Mouse (Mus musculus): ENCODE data around the gene Fgd3.

Fgd3 gene

DNA sequence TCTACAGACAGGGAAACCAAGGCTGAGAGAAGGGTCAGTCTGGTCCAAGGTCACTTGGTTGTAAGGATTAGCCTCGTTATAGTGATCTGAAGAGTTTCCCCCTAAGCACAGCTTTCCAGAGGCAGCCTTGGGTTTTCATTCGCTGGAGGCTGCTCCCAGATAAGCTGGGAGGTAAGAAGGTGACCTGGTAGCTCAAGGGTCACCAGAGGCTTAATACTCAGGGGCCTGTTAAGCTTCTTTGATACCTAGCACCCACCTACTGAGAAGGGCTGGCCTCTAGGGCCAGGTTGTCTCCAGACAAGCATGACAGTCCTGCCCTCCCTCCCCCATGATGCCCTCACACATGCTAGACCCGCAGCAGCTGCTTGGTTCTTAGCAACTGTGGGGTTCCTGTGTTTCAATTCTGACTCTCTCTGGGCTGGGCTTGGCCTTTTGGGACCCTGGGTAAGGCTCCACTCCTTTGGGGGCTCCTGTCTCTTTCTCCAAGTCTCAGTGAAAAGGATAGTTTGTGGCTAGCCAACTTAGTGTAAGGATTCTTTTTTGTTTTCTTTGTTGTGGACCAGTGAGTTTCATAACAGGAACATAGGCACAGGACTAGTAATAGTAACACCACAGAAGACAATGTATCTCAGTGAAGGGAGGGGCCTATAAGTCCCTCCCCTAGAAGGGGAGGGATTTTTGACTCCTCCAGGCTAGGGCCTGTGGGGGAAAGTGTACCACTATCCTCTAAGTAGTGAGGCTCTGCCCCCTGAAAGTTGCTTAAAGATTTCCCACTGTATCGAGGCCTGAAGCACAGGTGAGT is 69.2 kb downstream of the Fgd3 start:
- in situ Hi-C loops (cut with MboI, MseI) = no loop called here

DNA sequence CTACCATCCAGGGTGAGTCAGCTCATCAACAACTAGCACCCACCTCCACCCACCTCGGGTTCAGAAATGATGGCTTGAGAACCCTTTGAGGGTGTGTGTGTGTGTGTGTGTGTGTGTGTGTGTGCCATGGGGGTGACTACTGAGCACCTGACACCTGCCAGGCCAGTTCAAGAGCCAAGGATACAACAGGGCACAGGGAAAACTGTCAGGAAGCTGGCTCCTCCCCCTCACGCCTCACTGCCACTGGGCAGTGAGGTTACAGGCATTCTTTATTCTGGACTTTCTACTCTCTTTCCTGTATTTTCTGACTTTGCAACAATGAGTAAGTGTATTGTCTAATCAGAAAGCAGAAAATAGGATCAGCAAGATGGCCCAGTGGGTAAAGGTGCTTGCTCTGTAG is 70.5 kb downstream of the Fgd3 start:
- in situ Hi-C loops (cut with MboI, MseI) = no loop called here

DNA sequence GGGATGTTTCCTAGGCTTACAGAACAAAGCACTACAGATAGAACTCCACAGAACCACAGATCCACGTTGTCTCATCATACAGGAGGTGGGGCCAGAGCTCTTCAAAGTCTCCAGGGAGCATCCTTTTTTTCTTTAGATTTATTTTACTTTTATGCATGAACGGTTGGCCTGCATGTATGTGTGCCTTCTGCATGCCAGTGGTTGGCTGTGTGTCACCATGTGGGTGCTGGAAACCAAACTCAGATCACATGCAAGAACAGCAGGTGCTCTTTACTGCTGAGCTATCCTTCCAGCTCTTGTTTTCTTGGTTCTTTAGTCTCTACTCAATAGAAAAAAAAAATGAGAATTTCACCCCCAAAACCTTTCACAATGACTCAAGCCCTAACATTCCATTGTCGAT is 71.2 kb downstream of the Fgd3 start:
- in situ Hi-C loops (cut with MboI, MseI) = no loop called here

DNA sequence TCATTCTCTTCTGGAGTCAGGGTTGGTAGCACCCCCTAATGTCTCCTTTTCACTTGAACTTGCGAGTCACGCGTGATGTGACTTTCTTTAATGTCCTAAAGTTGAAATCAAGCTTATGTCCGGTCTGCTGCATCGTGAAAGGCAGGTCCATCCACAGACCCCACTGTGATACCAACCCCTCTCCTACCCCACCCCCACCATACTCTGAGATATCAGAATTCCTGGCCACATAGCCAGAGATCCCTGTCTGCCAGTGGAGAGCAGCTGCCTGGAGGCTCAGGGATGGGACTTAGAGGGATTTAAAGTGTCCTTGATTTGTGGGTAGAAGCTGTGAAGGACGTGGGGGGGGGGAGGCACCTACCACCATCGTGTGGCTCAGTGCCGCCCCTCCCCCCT is 71.6 kb downstream of the Fgd3 start, which contains the start of gene Susd3:
Gene Susd3 (minus strand): TSS at position 240 of the 396 bp plus-strand sequence.
- in situ Hi-C loops (cut with MboI, MseI) = no loop called here

DNA sequence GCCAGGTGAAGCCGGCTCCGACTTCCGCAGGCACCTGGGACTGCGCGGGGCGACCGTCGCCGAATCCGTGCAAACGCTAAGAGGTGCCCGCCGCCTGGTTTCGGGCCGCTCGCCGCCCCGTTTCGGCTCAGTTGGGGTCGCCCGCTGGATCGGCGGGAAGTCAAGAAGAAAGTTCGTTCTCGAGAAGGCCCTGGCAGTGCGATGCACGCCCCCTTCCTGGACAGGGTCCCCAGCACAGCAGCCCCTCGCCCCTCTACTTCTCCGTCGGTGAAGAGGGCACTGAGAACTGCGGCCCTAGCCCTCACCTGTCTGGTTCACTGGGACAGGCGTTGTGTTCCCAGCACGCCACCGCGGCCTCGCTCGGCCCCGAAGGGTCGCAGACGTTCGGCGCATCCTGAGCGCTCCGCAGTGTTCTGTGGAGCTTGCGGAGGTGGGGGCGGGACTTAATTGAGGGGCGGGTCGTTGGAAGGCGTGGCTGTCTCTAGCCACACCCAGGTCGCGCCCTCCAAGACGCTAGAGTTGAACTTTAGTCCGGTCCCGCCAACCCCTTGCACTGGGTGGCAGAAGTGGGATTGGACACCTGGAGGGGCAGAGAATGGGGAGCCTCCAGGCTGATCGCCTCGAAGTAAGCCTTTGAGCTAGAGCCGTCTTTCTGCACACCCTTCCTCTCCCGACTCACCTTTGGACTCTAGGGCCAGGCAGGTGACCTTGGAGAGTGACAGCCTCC is 72.2 kb downstream of the Fgd3 start:
- in situ Hi-C loops (cut with MboI, MseI) = no loop called here

DNA sequence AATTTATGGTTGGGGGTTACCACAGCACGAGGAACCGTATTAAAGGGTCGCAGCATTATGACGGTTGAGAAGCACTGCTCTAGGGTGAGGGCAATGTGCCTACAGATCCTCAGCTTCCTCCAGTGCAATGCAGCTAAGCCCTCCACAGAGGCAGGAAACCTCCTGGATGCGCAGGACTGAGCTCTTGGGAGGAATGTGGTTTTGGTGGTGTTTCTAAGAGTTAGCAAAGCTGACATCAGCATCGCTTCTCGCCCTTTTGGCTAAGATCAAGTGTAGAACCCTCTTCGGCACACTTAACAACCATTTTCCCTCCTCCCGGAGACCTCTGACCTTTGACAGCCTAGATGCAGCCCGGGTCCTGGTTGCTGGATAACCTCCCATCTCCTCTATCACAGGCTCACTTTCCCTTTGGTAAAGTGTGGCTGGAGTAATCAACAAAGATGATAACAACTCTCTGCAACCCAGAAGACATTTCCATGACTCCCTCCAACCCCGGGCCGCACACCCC is 72.8 kb downstream of the Fgd3 start:
- in situ Hi-C loops (cut with MboI, MseI) = no loop called here

DNA sequence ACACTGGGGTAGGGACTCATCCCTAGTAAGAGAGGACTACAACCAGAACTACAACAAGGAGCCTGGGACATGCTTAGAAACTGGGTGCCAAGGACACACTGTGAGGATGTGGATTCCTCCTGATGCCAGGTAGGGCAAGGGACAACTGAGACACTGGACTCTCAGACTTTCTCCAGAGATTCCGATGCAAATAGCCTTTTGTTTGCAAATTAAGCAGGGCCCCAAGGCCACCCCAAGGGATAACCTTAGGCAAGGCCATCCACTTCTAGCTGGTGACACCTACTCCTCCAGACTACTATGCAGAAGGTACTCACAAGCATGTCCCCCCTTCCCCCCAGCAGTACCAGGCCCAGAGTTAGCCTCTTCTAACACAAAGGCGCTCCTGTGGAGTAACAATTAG is 73.5 kb downstream of the Fgd3 start:
- in situ Hi-C loops (cut with MboI, MseI) = no loop called here

DNA sequence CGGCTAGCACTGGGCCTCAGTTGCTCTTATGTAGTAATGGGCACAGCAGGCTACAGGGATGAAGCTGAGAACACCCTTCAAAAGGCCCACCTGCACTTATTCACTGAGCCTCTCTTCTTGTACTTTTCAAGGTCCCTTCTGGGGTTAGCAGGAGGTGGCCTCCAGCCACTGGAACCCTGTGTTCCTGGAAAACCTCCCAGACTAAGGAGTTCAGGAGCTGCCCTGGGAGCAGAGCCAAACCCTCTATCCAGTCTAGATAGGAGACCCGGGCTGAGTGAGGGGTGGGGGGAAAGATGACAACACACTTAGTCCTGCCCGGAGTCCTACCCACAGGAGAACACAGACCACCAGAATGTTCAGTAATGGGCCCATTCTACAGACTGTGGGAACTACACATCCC is 74.1 kb downstream of the Fgd3 start:
- in situ Hi-C loops (cut with MboI, MseI) = no loop called here

DNA sequence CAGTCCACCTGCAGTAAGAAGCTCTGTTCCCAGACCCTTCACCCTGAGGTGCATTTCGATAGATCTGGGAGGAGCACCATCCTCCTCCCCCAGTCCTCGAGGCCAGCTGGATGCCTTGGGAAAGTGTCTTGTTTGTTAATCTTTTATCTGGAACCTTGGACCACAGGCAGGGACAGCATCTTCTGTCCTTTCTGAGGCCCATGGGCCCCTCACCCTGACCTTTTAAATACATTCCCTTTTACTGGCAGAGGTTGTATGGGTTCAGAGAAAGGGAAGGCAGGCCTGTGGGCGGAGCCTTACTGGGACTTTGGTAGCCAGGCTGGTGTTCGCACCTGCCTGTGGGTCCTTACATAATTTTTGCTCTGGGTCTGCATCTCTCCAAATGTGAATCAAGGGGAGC is 74.9 kb downstream of the Fgd3 start:
- in situ Hi-C loops (cut with MboI, MseI) = no loop called here

DNA sequence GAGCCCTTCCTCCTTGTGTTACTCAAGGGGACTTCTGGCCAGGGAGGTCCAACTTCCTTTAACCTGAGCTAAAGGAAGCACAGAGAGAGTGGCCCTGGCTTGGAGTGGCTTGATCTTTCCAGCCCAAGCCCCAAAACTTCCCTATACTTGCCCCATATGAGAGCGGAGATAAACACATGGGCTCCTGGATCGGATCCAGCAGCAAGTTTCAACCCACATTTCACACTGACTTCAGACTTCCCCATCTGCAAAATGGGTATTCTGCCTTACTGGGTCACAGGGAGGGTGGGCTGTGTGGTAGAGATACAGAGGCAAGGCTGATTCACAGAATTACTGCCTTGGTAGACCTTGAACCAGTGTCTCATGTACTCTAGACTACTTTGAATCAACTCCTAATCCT is 76.6 kb downstream of the Fgd3 start:
- in situ Hi-C loops (cut with MboI, MseI) = no loop called here

DNA sequence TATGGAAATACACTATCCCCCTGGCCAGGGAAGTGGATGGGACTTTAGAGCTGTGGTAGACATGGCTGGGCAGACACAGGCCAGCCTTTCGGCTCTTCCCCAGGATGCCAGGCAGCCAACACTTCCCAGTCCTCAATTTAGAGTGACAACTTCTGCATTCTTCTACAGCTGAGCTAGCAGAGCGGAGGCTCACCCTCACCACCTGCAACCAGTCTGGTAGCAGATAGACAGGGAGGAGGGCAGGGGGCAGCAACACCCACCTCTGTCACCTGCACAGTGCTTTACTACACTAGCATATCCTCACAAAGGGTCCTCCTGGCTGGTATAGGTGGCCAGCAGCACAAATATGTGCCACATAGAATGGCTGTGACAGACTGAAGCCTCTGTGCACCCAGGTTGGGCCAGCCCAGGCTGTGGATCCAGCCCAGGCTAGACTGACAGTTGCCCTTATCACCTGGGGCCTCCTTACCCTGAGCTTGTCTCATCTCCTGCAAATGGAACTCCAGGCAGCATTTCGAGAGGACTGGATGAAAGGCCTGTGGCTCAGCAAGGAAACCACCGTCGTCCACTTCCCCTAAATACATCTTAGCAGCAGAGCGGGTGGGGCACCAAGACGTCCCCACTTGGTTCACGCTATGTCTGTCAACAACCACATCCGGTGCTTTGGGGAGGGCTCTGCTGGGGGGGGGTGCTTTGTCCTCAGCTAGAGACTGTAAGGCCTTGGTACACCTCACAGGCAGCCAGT is 77.6 kb downstream of the Fgd3 start:
- in situ Hi-C loops (cut with MboI, MseI) = no loop called here

DNA sequence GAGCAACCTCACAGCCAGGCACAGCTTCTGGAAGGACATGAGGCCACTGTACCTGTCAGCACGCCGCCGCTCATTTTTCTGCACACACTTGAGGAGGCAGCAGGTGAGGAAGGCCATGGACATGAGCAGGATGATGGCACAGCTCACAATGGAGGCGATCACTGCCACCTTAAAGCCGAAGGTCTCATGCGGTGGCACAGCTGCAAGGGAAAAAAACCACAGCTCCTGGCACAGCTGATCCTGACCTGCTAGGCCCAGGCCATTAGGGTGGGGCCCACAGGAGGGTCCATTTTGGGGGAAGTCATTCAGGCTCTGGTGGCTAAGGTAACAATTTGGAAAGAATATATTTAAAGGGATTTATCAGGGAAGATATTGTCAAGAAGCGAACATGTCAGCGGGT is 81.4 kb downstream of the Fgd3 start:
- in situ Hi-C loops (cut with MboI, MseI) = no loop called here

DNA sequence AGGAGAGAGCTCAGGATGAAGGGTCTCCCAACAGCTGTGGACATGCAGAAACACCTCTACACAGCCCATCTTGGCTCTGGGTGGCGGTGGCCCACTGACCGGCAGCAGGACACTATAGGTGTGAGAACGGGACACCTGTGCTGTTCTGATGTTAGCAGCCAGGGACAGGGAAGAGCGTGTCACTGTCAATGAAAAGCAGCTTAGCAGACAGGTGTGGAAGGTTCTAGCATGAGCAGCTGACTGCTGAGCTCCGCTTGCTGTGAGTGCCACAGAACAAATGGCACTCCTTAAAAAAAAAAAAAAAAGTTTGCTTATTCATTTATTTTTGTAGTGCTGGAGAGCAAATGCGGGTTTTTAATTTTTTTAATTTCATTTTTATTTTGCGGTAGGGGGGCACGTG is 82.5 kb downstream of the Fgd3 start:
- in situ Hi-C loops (cut with MboI, MseI) = no loop called here

DNA sequence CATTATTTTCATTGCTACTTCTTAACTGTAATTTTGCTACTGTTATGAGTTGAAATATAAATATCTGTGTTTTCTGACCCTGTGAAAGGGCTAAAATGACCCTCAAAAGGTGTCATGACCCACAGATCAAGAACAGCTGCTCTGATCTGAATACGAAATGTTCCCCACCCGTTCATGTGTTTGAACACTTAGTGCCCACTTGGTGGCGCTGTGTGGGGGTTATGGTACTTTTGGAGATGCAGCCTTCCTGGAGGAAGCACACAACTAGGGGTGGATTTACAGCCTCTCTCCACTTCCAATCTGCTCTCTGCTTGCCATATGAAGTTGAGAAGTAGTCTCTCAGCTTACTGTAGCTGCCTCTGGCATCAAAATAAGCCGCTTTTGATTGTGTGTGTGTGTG is 85.4 kb downstream of the Fgd3 start:
- in situ Hi-C loops (cut with MboI, MseI) = no loop called here

DNA sequence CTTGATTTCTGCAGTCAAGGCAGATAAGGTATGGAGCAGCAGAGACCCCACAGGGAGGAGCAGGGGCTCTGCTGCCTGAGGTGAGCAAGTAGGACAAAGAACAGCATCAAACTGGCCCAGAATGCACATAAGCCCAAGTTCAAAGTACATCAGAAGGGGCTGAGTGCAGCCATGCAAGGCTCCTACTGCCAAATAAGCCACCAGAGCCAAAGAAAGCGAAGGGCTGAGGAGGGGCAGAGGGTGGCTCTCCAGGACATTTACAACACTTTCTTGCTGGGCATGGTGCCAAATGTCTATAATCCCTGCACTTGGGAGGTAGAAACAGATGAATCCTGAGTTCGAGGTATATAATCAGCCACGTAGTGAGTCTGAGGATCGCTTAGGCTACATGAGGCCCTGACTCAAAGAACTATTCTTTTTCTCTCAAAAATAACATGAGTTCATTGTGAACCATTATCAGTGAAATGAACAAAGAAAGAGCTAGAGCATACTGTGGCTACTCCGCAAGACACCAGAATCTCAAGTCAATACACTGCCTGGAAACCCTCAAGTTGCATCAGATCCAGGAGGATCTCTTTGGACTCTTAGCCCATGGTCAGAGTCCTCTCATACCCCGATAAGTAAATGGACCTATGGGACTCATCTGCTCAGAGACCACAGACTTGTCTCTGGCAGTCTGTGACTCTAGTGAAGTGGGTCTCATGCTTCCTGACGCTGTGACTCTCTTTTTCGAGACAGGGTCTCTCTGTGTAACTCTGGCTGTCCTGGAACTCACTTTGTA is 86.1 kb downstream of the Fgd3 start:
- in situ Hi-C loops (cut with MboI, MseI) = no loop called here

DNA sequence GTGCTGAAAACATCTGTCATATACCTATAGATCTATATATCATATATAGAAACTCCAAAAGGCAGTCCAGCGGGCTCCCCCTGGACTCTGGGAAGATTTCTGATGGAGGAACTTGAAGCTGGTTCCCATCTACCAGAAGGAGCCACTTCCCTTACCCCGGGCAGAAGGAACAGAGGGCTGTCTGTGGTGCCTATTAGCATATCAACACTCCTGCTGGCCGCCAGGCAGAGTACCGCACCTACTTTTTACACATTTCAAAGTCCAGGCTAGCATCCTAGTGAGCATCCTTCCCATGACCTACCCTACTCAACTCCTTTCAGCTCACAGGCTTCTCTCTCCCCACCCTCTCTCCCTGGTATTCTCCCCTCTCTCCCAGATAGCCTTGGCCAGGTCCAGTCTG is 94.5 kb downstream of the Fgd3 start:
- in situ Hi-C loops (cut with MboI, MseI) = no loop called here

DNA sequence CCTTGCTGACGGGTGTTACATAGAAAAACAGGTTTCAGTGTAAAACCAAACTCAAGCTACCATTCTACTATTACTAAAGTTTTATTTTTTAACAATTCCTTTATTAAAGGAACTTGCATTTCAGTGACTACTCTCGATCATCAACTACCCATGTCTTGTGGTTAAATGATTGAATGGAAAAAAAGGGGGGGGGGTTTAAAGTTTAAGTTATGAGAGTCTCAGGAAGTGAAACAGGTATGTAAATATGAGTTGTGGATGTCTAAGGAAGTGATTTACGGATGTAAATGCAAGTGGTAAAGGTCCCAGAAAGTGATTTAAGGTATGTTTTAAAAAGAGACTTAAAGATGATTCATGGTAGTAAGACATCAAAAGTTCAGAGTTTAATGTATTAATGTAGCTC is 95.0 kb downstream of the Fgd3 start:
- in situ Hi-C loops (cut with MboI, MseI) = no loop called here

DNA sequence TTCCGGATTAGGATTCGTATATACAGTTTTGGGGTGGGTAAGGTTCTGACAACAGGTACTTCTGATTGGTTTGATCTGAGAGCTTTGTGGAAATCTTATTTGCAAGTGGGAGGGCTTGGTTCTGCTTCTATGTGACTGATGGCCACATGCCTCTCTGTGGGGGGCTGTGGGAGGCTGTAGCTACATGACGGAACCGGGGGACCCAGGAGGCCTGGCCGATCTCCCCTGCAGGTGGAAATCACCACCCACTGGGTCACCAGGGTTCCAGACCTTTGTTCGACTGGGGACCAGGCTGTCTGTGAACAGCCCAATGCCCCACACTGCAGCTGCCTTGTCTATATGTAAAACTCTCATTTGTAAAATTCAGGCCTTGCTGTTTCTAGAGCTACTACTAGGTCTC is 95.4 kb downstream of the Fgd3 start:
- in situ Hi-C loops (cut with MboI, MseI) = no loop called here

DNA sequence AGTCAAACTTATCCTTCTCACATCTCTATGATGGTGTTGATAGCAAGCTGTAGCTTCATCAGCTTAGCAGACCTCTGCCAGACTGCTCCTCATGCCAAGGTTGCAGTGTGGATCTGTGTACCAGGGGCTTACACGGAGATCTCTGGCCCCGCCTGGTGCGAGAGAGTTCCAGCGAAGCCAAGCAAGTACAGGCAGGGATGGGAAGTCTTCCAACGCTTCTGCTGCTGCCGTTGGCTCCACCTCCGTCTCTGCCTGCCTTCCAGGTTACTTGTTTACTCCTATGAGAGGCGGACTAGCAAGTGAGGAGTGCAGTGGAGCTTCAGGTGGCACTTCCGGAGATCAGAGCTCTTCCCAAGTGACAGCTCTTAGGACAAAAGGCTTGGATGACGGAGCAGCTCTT is 95.8 kb downstream of the Fgd3 start:
- in situ Hi-C loops (cut with MboI, MseI) = no loop called here

DNA sequence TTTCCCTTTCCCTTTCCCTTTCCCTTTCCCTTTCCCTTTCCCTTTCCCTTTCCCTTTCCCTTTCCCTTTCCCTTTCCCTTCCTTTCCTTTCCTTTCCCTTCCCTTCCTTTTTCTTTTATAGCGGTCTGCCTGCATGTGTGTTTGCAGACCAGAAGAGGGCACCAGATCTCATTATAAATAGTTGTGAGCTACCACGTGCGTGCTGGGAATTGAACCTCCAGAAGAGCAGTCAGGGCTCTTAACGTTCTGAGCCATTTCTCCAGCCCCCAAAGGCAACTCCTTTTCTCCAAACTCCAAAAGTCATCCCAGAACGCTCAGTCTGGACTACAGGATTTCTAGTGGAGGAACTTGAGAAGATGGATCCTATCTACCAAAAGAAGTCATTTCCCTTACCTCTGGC is 99.2 kb downstream of the Fgd3 start:
- in situ Hi-C loops (cut with MboI, MseI) = no loop called here

DNA sequence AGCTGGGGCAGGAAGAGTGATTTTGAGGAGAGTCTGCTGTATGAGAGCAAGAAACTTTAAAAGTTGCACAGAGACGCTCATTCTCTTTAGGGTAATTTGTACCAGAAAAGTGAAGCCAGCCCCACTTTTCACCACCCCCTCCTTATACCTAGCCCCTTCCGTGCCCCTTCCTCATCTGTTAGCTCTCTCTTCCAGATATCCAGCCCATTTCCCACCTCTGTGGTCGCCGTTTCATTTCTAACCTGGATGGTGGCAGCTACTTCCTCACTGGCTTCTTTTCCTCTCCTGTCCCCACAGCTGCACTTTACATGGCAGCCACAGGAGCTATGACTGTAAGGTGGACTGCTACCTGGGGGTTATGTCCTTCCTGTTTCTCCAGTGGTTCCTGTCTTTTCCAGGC is 100.7 kb downstream of the Fgd3 start:
- in situ Hi-C loops (cut with MboI, MseI) = no loop called here

DNA sequence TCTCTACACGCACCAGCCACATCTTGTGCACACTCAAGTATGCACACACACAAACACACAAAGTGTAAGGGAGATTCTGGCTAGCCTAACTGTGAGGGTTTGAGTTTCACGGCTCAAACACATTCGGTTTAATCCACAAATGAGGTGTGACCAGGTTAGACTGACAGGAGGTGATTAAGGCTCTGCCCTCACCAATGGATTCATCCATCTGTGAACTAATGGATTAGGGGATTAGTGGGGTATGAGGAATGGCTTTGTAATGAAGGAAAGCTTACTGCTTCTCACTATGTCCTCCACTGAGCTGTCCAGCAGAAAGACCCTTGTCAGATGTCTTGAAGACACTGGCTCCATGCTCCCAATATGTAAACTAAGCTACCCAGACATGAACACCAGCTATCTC is 101.5 kb downstream of the Fgd3 start:
- in situ Hi-C loops (cut with MboI, MseI) = no loop called here

Data from T-helper 17 cell (primary cell).